Mouse (Mus musculus): ENCODE data around the gene Dedd. TPM values are rescaled to one million over a fixed set of nuclear protein-coding genes. Genes with fewer than 3 reads are reported as not detected.
A peak's percentile ranks its signal among the peaks of the same experiment; 100 is the strongest.

The Dedd gene
- polyA plus RNA-seq, 2 experiments = 15.3 to 18.9 TPM

GRCm38 (mm10) chr1:171309321-171309720, 19.6 kb upstream of the Dedd start:
- no peak overlapping the region for H3K4me2 ChIP-seq (ENCODE audit: low read depth)
- no peak for TF ChIP-seq CTCF (IDR thresholded peaks at IDR 0.05; ENCODE audit: low read depth)
- TF ChIP-seq EP300 (IDR thresholded peaks at IDR 0.05; ENCODE audit: low read depth) = no peak
- no peak overlapping the region for H3K27ac ChIP-seq
- DNase-seq (ENCODE audit: low read depth in 3 of 3, low spot score in 3 of 3) = no peak
- H3K9me3 ChIP-seq (ENCODE audit: control insufficient read depth, low read length) = no peaks in the 10 kb centered on the region
- no peak for ATAC-seq (ENCODE audit: insufficient read depth)
- H3K4me1 ChIP-seq (replicated peaks; ENCODE audit: control insufficient read depth in 2 of 2, insufficient read depth in 2 of 2, low read length in 1 of 2) = no peaks in the 10 kb centered on the region
- H3K36me3 ChIP-seq (replicated peaks; ENCODE audit: control insufficient read depth, insufficient read depth, low read depth) = no peaks in the 10 kb centered on the region
- H3K27me3 ChIP-seq (ENCODE audit: control insufficient read depth, insufficient read depth, low read length) = peaks cover 4% of the 10 kb centered on the region; the same call in 1 of the 2 replicates
- WGBS (ENCODE audit: insufficient replicate concordance) = 37% methylated on average over 2 of the region's 2 CpGs
- no peak overlapping the region for H3K9ac ChIP-seq (replicated peaks)
- H3K4me3 ChIP-seq (ENCODE audit: insufficient read depth in 1 of 2, low read depth in 2 of 2, low read length in 2 of 2) = no peak overlapping the region

DNA sequence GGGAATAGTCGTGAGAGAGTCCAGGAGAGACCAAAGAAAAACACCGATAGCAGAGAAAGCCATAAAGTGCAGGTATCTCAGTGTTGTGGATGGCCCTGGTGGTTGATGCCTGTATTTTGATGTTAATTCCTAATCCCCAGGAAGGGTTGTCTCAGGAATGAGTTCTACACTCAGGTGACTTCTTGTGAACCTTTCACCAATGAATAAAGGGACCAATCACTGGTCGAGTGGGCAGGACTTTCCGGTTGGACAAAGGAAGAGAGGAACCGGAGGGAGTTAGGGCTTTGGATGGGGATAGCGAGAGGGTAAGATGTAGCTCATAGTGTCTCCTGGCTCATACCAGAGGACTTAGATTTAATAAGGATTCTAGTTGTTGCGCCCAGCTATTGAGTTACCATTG, 9.2 kb upstream of the Dedd start:
- H3K27ac ChIP-seq = no peak overlapping the region
- no peaks in the 10 kb centered on the region for H3K36me3 ChIP-seq (replicated peaks; ENCODE audit: control insufficient read depth, insufficient read depth, low read depth)
- DNase-seq (ENCODE audit: low read depth in 3 of 3, low spot score in 3 of 3) = no peak
- 0 out of 2 replicates have a peak overlapping the region, but pooled peaks have one; percentile 8 for H3K4me2 ChIP-seq (ENCODE audit: low read depth)
- 0 out of 4 replicates have a peak, but pooled peaks cover 0 to 2% of the 10 kb centered on the region in 2 experiments for H3K4me1 ChIP-seq (replicated peaks; ENCODE audit: control insufficient read depth in 2 of 2, insufficient read depth in 2 of 2, low read length in 1 of 2)
- H3K27me3 ChIP-seq (ENCODE audit: control insufficient read depth, insufficient read depth, low read length) = no peaks in the 10 kb centered on the region
- no peaks in the 10 kb centered on the region for H3K9me3 ChIP-seq (ENCODE audit: control insufficient read depth, low read length)
- TF ChIP-seq CTCF (IDR thresholded peaks at IDR 0.05; ENCODE audit: low read depth) (no peak), EP300 (IDR thresholded peaks at IDR 0.05; ENCODE audit: low read depth) (no peak)
- ATAC-seq (ENCODE audit: insufficient read depth) = no peak
- 28% methylated on average over 7 of the region's 7 CpGs for WGBS (ENCODE audit: insufficient replicate concordance)
- H3K9ac ChIP-seq (replicated peaks) = no peak overlapping the region
- no peak overlapping the region for H3K4me3 ChIP-seq (ENCODE audit: insufficient read depth in 1 of 2, low read depth in 2 of 2, low read length in 2 of 2)

DNA sequence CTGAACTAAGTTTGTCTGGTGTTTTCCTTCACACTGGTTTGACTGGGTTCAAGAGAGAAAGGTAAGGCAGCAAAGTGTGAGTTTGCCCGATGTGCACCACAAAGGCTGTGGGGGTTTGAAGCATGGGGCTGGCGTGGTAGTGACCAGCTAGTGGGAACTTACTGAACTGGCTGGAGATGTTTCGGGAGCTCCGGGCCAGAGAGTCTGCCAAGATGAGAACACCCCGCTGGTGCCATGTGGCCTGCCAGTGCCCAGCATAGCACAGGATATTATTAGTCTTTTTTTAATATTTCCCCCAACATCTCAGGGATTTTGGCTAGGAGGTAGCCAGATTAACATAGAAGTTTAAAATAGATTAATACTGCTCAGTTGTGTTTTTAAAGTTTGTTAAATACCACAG, 8.8 kb upstream of the Dedd start:
- Histone ChIP-seq H3K4me2 (ENCODE audit: low read depth) (0 out of 2 replicates have a peak overlapping the region, but pooled peaks have one; percentile 8), H3K27ac (no peak overlapping the region), H3K27me3 (ENCODE audit: control insufficient read depth, insufficient read depth, low read length) (no peaks in the 10 kb centered on the region), H3K4me1 (replicated peaks; ENCODE audit: control insufficient read depth in 2 of 2, insufficient read depth in 2 of 2, low read length in 1 of 2) (0 out of 4 replicates have a peak, but pooled peaks cover 0 to 2% of the 10 kb centered on the region in 2 experiments), H3K9ac (replicated peaks) (no peak overlapping the region), H3K36me3 (replicated peaks; ENCODE audit: control insufficient read depth, insufficient read depth, low read depth) (no peaks in the 10 kb centered on the region), H3K4me3 (ENCODE audit: insufficient read depth in 1 of 2, low read depth in 2 of 2, low read length in 2 of 2) (no peak overlapping the region), H3K9me3 (ENCODE audit: control insufficient read depth, low read length) (no peaks in the 10 kb centered on the region)
- no peak for ATAC-seq (ENCODE audit: insufficient read depth)
- no peak for DNase-seq (ENCODE audit: low read depth in 3 of 3, low spot score in 3 of 3)
- TF ChIP-seq CTCF (IDR thresholded peaks at IDR 0.05; ENCODE audit: low read depth) = no peak
- TF ChIP-seq EP300 (IDR thresholded peaks at IDR 0.05; ENCODE audit: low read depth) = no peak
- 31% methylated on average over 5 of the region's 5 CpGs for WGBS (ENCODE audit: insufficient replicate concordance)

DNA sequence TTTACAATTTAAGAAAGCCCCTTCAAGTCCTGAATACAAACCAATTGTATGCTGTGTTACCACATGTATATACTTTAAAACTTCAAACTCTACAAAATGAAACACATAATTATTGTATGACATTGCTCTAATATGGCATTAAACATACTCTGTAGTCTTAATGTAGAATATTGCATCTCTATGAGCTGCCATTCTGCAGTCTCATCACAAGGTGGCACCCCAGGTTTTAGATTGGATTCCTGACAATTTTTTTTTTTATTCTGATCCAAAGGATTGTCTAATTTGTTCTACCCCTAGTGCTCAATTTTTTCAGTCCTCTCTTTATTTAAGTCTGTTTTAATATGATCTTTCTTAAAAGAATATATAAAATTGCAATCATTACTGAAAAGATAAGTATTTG, 7.5 kb upstream of the Dedd start:
- ATAC-seq (ENCODE audit: insufficient read depth) (no peak), DNase-seq (ENCODE audit: low read depth in 3 of 3, low spot score in 3 of 3) (no peak)
- Histone ChIP-seq H3K36me3 (replicated peaks; ENCODE audit: control insufficient read depth, insufficient read depth, low read depth) (no peaks in the 10 kb centered on the region), H3K9me3 (ENCODE audit: control insufficient read depth, low read length) (no peaks in the 10 kb centered on the region), H3K27ac (no peak overlapping the region), H3K27me3 (ENCODE audit: control insufficient read depth, insufficient read depth, low read length) (no peaks in the 10 kb centered on the region), H3K4me1 (replicated peaks; ENCODE audit: control insufficient read depth in 2 of 2, insufficient read depth in 2 of 2, low read length in 1 of 2) (peaks cover 0 to 2% of the 10 kb centered on the region in 2 experiments; a peak in 1 of 4 replicates), H3K4me2 (ENCODE audit: low read depth) (no peak overlapping the region), H3K9ac (replicated peaks) (no peak overlapping the region), H3K4me3 (ENCODE audit: insufficient read depth in 1 of 2, low read depth in 2 of 2, low read length in 2 of 2) (no peak overlapping the region)
- TF ChIP-seq EP300 (IDR thresholded peaks at IDR 0.05; ENCODE audit: low read depth) (no peak), CTCF (IDR thresholded peaks at IDR 0.05; ENCODE audit: low read depth) (peak; percentile 64)

- no peak overlapping the region for H3K9ac ChIP-seq (replicated peaks)
- peak; percentile 41; the same call in 1 of the 2 replicates for ATAC-seq (ENCODE audit: insufficient read depth)
- 66% methylated on average over 1 of the region's 1 CpGs for WGBS (ENCODE audit: insufficient replicate concordance)
These were observed 6.9 kb upstream of the Dedd start for GRCm38 (mm10) chr1:171322012-171322411.

More at GRCm38 (mm10) chr1:171322012-171322411, 6.9 kb upstream of the Dedd start:
- Histone ChIP-seq H3K27me3 (ENCODE audit: control insufficient read depth, insufficient read depth, low read length) (no peaks in the 10 kb centered on the region), H3K4me3 (ENCODE audit: insufficient read depth in 1 of 2, low read depth in 2 of 2, low read length in 2 of 2) (no peak overlapping the region), H3K4me2 (ENCODE audit: low read depth) (no peak overlapping the region), H3K36me3 (replicated peaks; ENCODE audit: control insufficient read depth, insufficient read depth, low read depth) (no peaks in the 10 kb centered on the region), H3K27ac (no peak overlapping the region), H3K9me3 (ENCODE audit: control insufficient read depth, low read length) (no peaks in the 10 kb centered on the region), H3K4me1 (replicated peaks; ENCODE audit: control insufficient read depth in 2 of 2, insufficient read depth in 2 of 2, low read length in 1 of 2) (peaks cover 0 to 2% of the 10 kb centered on the region in 2 experiments; a peak in 1 of 4 replicates)
- no peak for DNase-seq (ENCODE audit: low read depth in 3 of 3, low spot score in 3 of 3)
- peak; percentile 10; the same call in 1 of the 2 replicates for TF ChIP-seq CTCF (IDR thresholded peaks at IDR 0.05; ENCODE audit: low read depth)
- no peak for TF ChIP-seq EP300 (IDR thresholded peaks at IDR 0.05; ENCODE audit: low read depth)
